Mouse (Mus musculus) hindbrain, embryonic 11.5 days (tissue): ENCODE data around the gene Prune2. TPM values are rescaled to one million over a fixed set of nuclear protein-coding genes. Genes with fewer than 3 reads are reported as not detected.

Experiments used
- ATAC-seq: fragments of 200-750 bp; cut with Nextera tagmentation; 2 replicates; pipeline ENCODE4 v1.8.0; 2017; ENCODE audit warnings: mild to moderate bottlenecking, moderate TSS enrichment, moderate library complexity; ENCODE audit not compliant: low FRiP score
- DNase-seq: peaks from one replicate; pipeline ENCODE4 v3.0.0-alpha.2; 2015; ENCODE audit warnings: low spot score
- H3K27ac ChIP-seq: fragments of 300-500 bp; sonication (generic); 2 replicates; pipeline ENCODE4 v1.5.1; 2014; ENCODE audit warnings: mild to moderate bottlenecking, low read depth, low read length
- H3K27me3 ChIP-seq: fragments of 300-500 bp; sonication (generic); 2 replicates; pipeline ENCODE4 v1.6.1; 2014; ENCODE audit warnings: mild to moderate bottlenecking, low read length, moderate library complexity, mixed read lengths; ENCODE audit not compliant: control insufficient read depth, insufficient read depth
- H3K36me3 ChIP-seq: fragments of 300-500 bp; sonication (generic); 2 replicates; pipeline ENCODE4 v1.6.1; 2014; ENCODE audit warnings: mild to moderate bottlenecking, low read length, moderate library complexity, mixed read lengths; ENCODE audit not compliant: control insufficient read depth, insufficient read depth
- H3K4me1 ChIP-seq: fragments of 300-500 bp; sonication (generic); replicated peaks from 2 replicates; pipeline ENCODE4 v1.6.1; 2014; ENCODE audit warnings: low read length, mixed read lengths; ENCODE audit not compliant: control insufficient read depth, insufficient read depth
- H3K4me2 ChIP-seq: fragments of 300-500 bp; sonication (generic); replicated peaks from 2 replicates; pipeline ENCODE4 v1.6.1; 2014; ENCODE audit warnings: mild to moderate bottlenecking, low read depth, low read length
- H3K4me3 ChIP-seq: fragments of 300-500 bp; sonication (generic); 2 replicates; pipeline ENCODE4 v1.5.1; 2014; ENCODE audit warnings: low read depth, low read length
- H3K9ac ChIP-seq: fragments of 300-500 bp; sonication (generic); 2 replicates; pipeline ENCODE4 v1.6.1; 2014; ENCODE audit warnings: low read depth, low read length
- H3K9me3 ChIP-seq: fragments of 300-500 bp; sonication (generic); 2 replicates; pipeline ENCODE4 v1.6.1; 2016; ENCODE audit warnings: low read length; ENCODE audit not compliant: control insufficient read depth
- WGBS: fragments of 180-500 bp; shearing (Covaris S2); extraction: QIAGEN DNeasy Blood & Tissue Kit; methylation state at CpG from one replicate; pipeline ENCODE4 v1.1.7; 2014; 5-methylcytosine and 5-hydroxymethylcytosine counted together
- polyA plus RNA-seq: library from polyadenylated mRNA; unstranded; fragments of >200 nt; fragmentation: Nextera tagmentation; extraction: Ambion mirVana; gene quantifications from 2 replicates; pipeline ENCODE4 v1.2.1, GENCODE M21; 2014

Gene Prune2
- polyA plus RNA-seq, 1 experiment from 2014 or later: 2.9 TPM

GRCm38 (mm10) chr19:17069067-17069466 is 113.1 kb downstream of the Prune2 start:
- no peak overlapping the region for H3K4me2 ChIP-seq
- H3K36me3 ChIP-seq: no peaks in the 10 kb centered on the region
- no peak overlapping the region for H3K4me3 ChIP-seq
- no peak overlapping the region for H3K9ac ChIP-seq
- H3K4me1 ChIP-seq: no peaks in the 10 kb centered on the region
- H3K27me3 ChIP-seq: no peaks in the 10 kb centered on the region
- WGBS: 90% methylated on average over 7 of the region's 7 CpGs
- no peak overlapping the region for H3K27ac ChIP-seq
- H3K9me3 ChIP-seq: no peaks in the 10 kb centered on the region
- ATAC-seq: no peak
- DNase-seq: no peak

- Histone ChIP-seq H3K9ac (no peak overlapping the region), H3K4me2 (no peak overlapping the region), H3K4me1 (no peaks in the 10 kb centered on the region), H3K9me3 (no peaks in the 10 kb centered on the region), H3K4me3 (no peak overlapping the region), H3K27ac (no peak overlapping the region), H3K36me3 (no peaks in the 10 kb centered on the region), H3K27me3 (no peaks in the 10 kb centered on the region)
- DNase-seq (no peak), ATAC-seq (no peak)
- WGBS: 91% methylated on average over 5 of the region's 5 CpGs
Observed at GRCm38 (mm10) chr19:17071205-17071604, 115.3 kb downstream of the Prune2 start.

GRCm38 (mm10) chr19:17072245-17072644 is 116.3 kb downstream of the Prune2 start:
- no peak overlapping the region for H3K27ac ChIP-seq
- no peaks in the 10 kb centered on the region for H3K27me3 ChIP-seq
- no peak overlapping the region for H3K4me3 ChIP-seq
- ATAC-seq (no peak), DNase-seq (no peak)
- 84% methylated on average over 1 of the region's 1 CpGs for WGBS
- no peak overlapping the region for H3K9ac ChIP-seq
- H3K36me3 ChIP-seq: no peaks in the 10 kb centered on the region
- no peak overlapping the region for H3K4me2 ChIP-seq
- H3K4me1 ChIP-seq: no peaks in the 10 kb centered on the region
- no peaks in the 10 kb centered on the region for H3K9me3 ChIP-seq

GRCm38 (mm10) chr19:17078643-17079316 is 122.9 kb downstream of the Prune2 start:
- DNase-seq: peak; percentile 6
- 57% methylated on average over 8 of the region's 8 CpGs for WGBS

GRCm38 (mm10) chr19:17081382-17081781 is 125.5 kb downstream of the Prune2 start:
- WGBS: 79% methylated on average over 10 of the region's 10 CpGs
- Histone ChIP-seq H3K4me2 (no peak overlapping the region), H3K9ac (no peak overlapping the region), H3K4me3 (no peak overlapping the region), H3K36me3 (no peaks in the 10 kb centered on the region), H3K4me1 (no peaks in the 10 kb centered on the region), H3K9me3 (no peaks in the 10 kb centered on the region), H3K27ac (no peak overlapping the region), H3K27me3 (no peaks in the 10 kb centered on the region)
- DNase-seq (no peak), ATAC-seq (no peak)

More at GRCm38 (mm10) chr19:17078643-17079316, 122.9 kb downstream of the Prune2 start:
- H3K4me1 ChIP-seq: no peaks in the 10 kb centered on the region
- no peaks in the 10 kb centered on the region for H3K9me3 ChIP-seq
- ATAC-seq: peak; percentile 59
- H3K27ac ChIP-seq: no peak overlapping the region
- H3K4me2 ChIP-seq: no peak overlapping the region
- H3K36me3 ChIP-seq: no peaks in the 10 kb centered on the region
- H3K9ac ChIP-seq: no peak overlapping the region
- H3K27me3 ChIP-seq: no peaks in the 10 kb centered on the region
- no peak overlapping the region for H3K4me3 ChIP-seq

- Histone ChIP-seq H3K36me3 (no peaks in the 10 kb centered on the region), H3K9ac (no peak overlapping the region), H3K27ac (no peak overlapping the region), H3K4me3 (no peak overlapping the region), H3K4me1 (no peaks in the 10 kb centered on the region), H3K27me3 (no peaks in the 10 kb centered on the region), H3K9me3 (no peaks in the 10 kb centered on the region), H3K4me2 (no peak overlapping the region)
- DNase-seq (peak; percentile 38), ATAC-seq (peak; percentile 51; the same call in 1 of the 2 replicates)
- 38% methylated on average over 8 of the region's 8 CpGs for WGBS
Observed at GRCm38 (mm10) chr19:17094067-17094466, 138.1 kb downstream of the Prune2 start.

- no peak overlapping the region for H3K4me2 ChIP-seq
- no peak overlapping the region for H3K9ac ChIP-seq
- ATAC-seq (no peak), DNase-seq (no peak)
- no peak overlapping the region for H3K4me3 ChIP-seq
- H3K4me1 ChIP-seq: no peaks in the 10 kb centered on the region
- no peaks in the 10 kb centered on the region for H3K9me3 ChIP-seq
- no peak overlapping the region for H3K27ac ChIP-seq
- H3K36me3 ChIP-seq: no peaks in the 10 kb centered on the region
- H3K27me3 ChIP-seq: no peaks in the 10 kb centered on the region
- 92% methylated on average over 2 of the region's 2 CpGs for WGBS
Observed at GRCm38 (mm10) chr19:17096338-17096737, 140.4 kb downstream of the Prune2 start.

GRCm38 (mm10) chr19:17097210-17097609 is 141.3 kb downstream of the Prune2 start:
- Histone ChIP-seq H3K27me3 (no peaks in the 10 kb centered on the region), H3K4me1 (no peaks in the 10 kb centered on the region), H3K36me3 (no peaks in the 10 kb centered on the region), H3K4me3 (no peak overlapping the region), H3K27ac (no peak overlapping the region), H3K9ac (no peak overlapping the region), H3K4me2 (no peak overlapping the region), H3K9me3 (no peaks in the 10 kb centered on the region)
- 81% methylated on average over 6 of the region's 6 CpGs for WGBS
- DNase-seq: no peak
- ATAC-seq: no peak

GRCm38 (mm10) chr19:17108782-17109181 is 152.9 kb downstream of the Prune2 start:
- ATAC-seq: no peak
- Histone ChIP-seq H3K9ac (no peak overlapping the region), H3K4me2 (no peak overlapping the region), H3K4me3 (no peak overlapping the region), H3K36me3 (no peaks in the 10 kb centered on the region), H3K27me3 (no peaks in the 10 kb centered on the region), H3K9me3 (no peaks in the 10 kb centered on the region), H3K27ac (no peak overlapping the region), H3K4me1 (no peaks in the 10 kb centered on the region)
- DNase-seq: no peak
- WGBS: 85% methylated on average over 8 of the region's 8 CpGs
